Mouse (Mus musculus) megakaryocyte, embryonic 14.5 days (primary cell): Measurements from ENCODE around the gene Sell. TPM values are rescaled to one million over a fixed set of nuclear protein-coding genes. Genes with fewer than 3 reads are reported as not detected.

ENCODE experiments used
- H3K27me3 ChIP-seq: replicated peaks from 2 replicates; pipeline ENCODE3; 2012; ENCODE audit warnings: inconsistent platforms
- H3K36me3 ChIP-seq: replicated peaks from 2 replicates; pipeline ENCODE3; 2012; ENCODE audit warnings: low read length, inconsistent platforms, mixed read lengths
- H3K4me1 ChIP-seq: 2 replicates; pipeline ENCODE4 v1.6.1; 2012; ENCODE audit warnings: inconsistent platforms
- H3K4me3 ChIP-seq: replicated peaks from 2 replicates; pipeline ENCODE3; 2012; ENCODE audit warnings: moderate library complexity, mild to moderate bottlenecking, inconsistent platforms
- H3K9me3 ChIP-seq: 2 replicates; pipeline ENCODE4 v1.6.1; 2012; ENCODE audit warnings: inconsistent platforms
- FLI1 ChIP-seq: IDR thresholded peaks from 2 replicates; pipeline ENCODE4 v1.6.1; 2012; ENCODE audit warnings: low read length, inconsistent platforms, mixed read lengths
- GATA1 ChIP-seq: IDR thresholded peaks from 3 replicates; pipeline ENCODE4 v1.6.1; 2012; ENCODE audit warnings: mixed read lengths, low read length, inconsistent platforms, borderline replicate concordance
- polyA plus RNA-seq: library from polyadenylated mRNA; stranded (reverse); fragments of >175 nt; gene quantifications from 2 replicates; pipeline ENCODE4 v1.2.3, GENCODE M21; 2012; ENCODE audit warnings: low replicate concordance; ENCODE audit not compliant: insufficient read depth

Gene Sell
- polyA plus RNA-seq, 1 experiment, result 1.9 TPM

- Histone ChIP-seq H3K4me1 (peaks cover 34% of the 10 kb centered on the region), H3K36me3 (no peaks in the 10 kb centered on the region), H3K9me3 (no peaks in the 10 kb centered on the region), H3K27me3 (peaks cover 12% of the 10 kb centered on the region), H3K4me3 (no peak within 1 kb of the TSS)
- TF ChIP-seq GATA1, result no peak
- no peak for TF ChIP-seq FLI1
These were observed 13.8 kb upstream of the Sell start, which contains the start of gene Sele for GRCm38 (mm10) chr1:164047934-164048333. Gene Sele, plus strand, starts transcription at chr1:164048234.

GRCm38 (mm10) chr1:164053561-164053960 lies 8.2 kb upstream of the Sell start:
- peaks cover 62% of the 10 kb centered on the region for H3K4me1 ChIP-seq
- H3K36me3 ChIP-seq, result no peaks in the 10 kb centered on the region
- no peak overlapping the region for H3K4me3 ChIP-seq
- no peaks in the 10 kb centered on the region for H3K9me3 ChIP-seq
- peaks cover 10% of the 10 kb centered on the region for H3K27me3 ChIP-seq
- TF ChIP-seq FLI1, result no peak
- no peak for TF ChIP-seq GATA1

DNA sequence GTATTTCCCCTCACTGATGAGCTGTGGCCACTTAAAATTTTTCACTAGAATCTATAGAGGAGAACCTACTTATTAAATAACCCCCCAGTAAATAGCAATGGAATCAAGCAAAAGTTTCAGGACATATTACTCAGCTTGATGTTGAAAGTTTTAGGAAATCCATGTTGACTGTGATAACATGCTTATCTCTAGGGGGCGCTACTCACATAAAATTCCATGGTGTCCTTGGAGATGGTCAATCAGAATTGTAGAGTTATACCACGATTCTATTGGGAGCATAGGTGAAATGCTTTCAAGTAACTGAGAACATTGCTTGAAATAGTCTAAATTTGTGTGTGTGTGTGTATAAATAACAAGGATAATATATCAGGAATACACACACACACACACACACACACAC lies 7.0 kb upstream of the Sell start:
- H3K4me1 ChIP-seq, result peaks cover 70% of the 10 kb centered on the region
- H3K4me3 ChIP-seq, result no peak overlapping the region
- H3K27me3 ChIP-seq, result peaks cover 10% of the 10 kb centered on the region
- no peaks in the 10 kb centered on the region for H3K9me3 ChIP-seq
- TF ChIP-seq GATA1 (no peak), FLI1 (no peak)
- no peaks in the 10 kb centered on the region for H3K36me3 ChIP-seq

GRCm38 (mm10) chr1:164060071-164060470 lies 1.7 kb upstream of the Sell start:
- no peak for TF ChIP-seq FLI1
- no peak for TF ChIP-seq GATA1
- H3K27me3 ChIP-seq, result no peaks in the 10 kb centered on the region
- H3K4me3 ChIP-seq, result no peak overlapping the region
- no peaks in the 10 kb centered on the region for H3K9me3 ChIP-seq
- peaks cover 86% of the 10 kb centered on the region for H3K4me1 ChIP-seq
- H3K36me3 ChIP-seq, result no peaks in the 10 kb centered on the region

- Histone ChIP-seq H3K36me3 (peaks cover 3% of the 10 kb centered on the region), H3K4me1 (peaks cover 82% of the 10 kb centered on the region), H3K4me3 (peak overlapping the region; percentile 78), H3K9me3 (no peaks in the 10 kb centered on the region), H3K27me3 (no peaks in the 10 kb centered on the region)
- TF ChIP-seq GATA1 (no peak), FLI1 (no peak)
These were observed 504 bp upstream of the Sell start for GRCm38 (mm10) chr1:164061278-164061677.

DNA sequence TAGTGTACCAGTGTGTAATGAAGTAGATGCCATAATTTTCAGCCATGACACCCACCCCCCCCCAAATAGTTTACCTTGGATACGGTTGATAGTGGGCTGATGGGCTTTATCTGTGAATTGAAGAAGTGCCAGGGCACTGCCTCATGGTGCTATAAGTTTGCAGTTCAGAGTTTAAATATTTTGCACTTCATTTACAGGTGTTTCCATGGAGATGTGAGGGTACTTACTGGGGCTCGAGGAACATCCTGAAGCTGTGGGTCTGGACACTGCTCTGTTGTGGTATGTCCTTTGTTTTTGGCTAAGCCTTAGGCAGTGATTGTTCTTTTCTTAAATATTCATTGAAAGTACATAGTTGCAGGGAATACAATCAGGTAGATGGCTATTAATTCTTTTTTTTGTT lies 1.1 kb downstream of the Sell start:
- TF ChIP-seq GATA1, result no peak
- no peak for TF ChIP-seq FLI1
- no peak overlapping the region for H3K4me3 ChIP-seq
- peaks cover 3% of the 10 kb centered on the region for H3K36me3 ChIP-seq
- peaks cover 69% of the 10 kb centered on the region for H3K4me1 ChIP-seq
- no peaks in the 10 kb centered on the region for H3K9me3 ChIP-seq
- no peaks in the 10 kb centered on the region for H3K27me3 ChIP-seq

DNA sequence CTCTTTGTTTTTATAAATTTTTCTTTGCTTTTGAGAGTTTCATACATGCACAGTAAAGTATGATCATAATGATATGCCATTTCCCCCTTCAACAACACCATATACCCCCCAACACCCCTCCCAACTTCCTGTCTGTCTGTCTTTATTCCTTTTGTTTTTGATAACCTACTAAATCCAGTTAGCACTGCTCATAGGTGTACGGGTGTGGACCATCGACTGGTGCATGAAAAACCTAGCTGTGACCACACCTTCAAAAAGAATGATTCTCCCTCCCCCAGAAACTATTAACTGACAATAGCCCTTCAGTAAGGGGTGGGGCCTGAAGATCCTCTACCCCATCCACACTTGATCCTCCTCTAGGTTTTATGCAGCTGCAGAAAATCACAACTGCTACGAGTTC lies 2.0 kb downstream of the Sell start:
- H3K4me3 ChIP-seq, result no peak overlapping the region
- H3K4me1 ChIP-seq, result peaks cover 62% of the 10 kb centered on the region
- H3K36me3 ChIP-seq, result peaks cover 3% of the 10 kb centered on the region
- no peaks in the 10 kb centered on the region for H3K9me3 ChIP-seq
- no peak for TF ChIP-seq FLI1
- TF ChIP-seq GATA1, result no peak
- H3K27me3 ChIP-seq, result no peaks in the 10 kb centered on the region

DNA sequence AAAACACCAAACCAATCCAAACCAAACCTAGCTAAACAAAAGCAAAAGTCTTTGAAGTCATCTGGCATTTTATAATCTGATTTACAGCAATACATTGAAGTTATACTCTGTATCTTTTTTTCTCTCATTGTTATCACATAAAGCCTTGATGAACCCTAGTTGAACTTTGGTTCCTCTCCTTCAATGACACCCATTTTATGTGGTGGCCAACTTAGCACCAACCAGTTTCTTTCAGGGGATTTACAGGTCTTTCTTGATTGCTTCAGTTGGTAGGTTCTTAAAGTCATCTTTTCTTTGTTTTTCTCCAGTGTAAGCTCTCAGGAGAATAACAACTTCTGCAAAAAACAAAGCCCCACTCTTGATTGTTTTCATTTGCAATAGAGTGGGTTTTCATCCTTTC lies 7.5 kb downstream of the Sell start:
- no peaks in the 10 kb centered on the region for H3K27me3 ChIP-seq
- no peak for TF ChIP-seq FLI1
- no peak for TF ChIP-seq GATA1
- H3K36me3 ChIP-seq, result peaks cover 11% of the 10 kb centered on the region
- no peaks in the 10 kb centered on the region for H3K9me3 ChIP-seq
- H3K4me1 ChIP-seq, result peaks cover 45% of the 10 kb centered on the region
- no peak overlapping the region for H3K4me3 ChIP-seq

GRCm38 (mm10) chr1:164070461-164070860 lies 8.7 kb downstream of the Sell start:
- no peak for TF ChIP-seq GATA1
- TF ChIP-seq FLI1, result no peak
- peaks cover 41% of the 10 kb centered on the region for H3K4me1 ChIP-seq
- no peaks in the 10 kb centered on the region for H3K9me3 ChIP-seq
- no peaks in the 10 kb centered on the region for H3K27me3 ChIP-seq
- H3K4me3 ChIP-seq, result no peak overlapping the region
- H3K36me3 ChIP-seq, result peaks cover 10% of the 10 kb centered on the region

GRCm38 (mm10) chr1:164071111-164071510 lies 9.3 kb downstream of the Sell start:
- Histone ChIP-seq H3K4me1 (peaks cover 42% of the 10 kb centered on the region), H3K36me3 (peaks cover 8% of the 10 kb centered on the region), H3K9me3 (no peaks in the 10 kb centered on the region), H3K4me3 (no peak overlapping the region), H3K27me3 (no peaks in the 10 kb centered on the region)
- TF ChIP-seq GATA1 (no peak), FLI1 (no peak)

GRCm38 (mm10) chr1:164072001-164072400 lies 10.2 kb downstream of the Sell start:
- no peaks in the 10 kb centered on the region for H3K27me3 ChIP-seq
- no peaks in the 10 kb centered on the region for H3K9me3 ChIP-seq
- H3K4me3 ChIP-seq, result no peak overlapping the region
- H3K36me3 ChIP-seq, result peaks cover 8% of the 10 kb centered on the region
- TF ChIP-seq GATA1 (no peak), FLI1 (no peak)
- H3K4me1 ChIP-seq, result peaks cover 50% of the 10 kb centered on the region
